Mouse (Mus musculus): ENCODE results near the gene Gbgt1.

Gene Gbgt1

GRCm38 (mm10) chr2:28530311-28530710, 33.6 kb downstream of the Gbgt1 start:
- no peak for DNase-seq

DNA sequence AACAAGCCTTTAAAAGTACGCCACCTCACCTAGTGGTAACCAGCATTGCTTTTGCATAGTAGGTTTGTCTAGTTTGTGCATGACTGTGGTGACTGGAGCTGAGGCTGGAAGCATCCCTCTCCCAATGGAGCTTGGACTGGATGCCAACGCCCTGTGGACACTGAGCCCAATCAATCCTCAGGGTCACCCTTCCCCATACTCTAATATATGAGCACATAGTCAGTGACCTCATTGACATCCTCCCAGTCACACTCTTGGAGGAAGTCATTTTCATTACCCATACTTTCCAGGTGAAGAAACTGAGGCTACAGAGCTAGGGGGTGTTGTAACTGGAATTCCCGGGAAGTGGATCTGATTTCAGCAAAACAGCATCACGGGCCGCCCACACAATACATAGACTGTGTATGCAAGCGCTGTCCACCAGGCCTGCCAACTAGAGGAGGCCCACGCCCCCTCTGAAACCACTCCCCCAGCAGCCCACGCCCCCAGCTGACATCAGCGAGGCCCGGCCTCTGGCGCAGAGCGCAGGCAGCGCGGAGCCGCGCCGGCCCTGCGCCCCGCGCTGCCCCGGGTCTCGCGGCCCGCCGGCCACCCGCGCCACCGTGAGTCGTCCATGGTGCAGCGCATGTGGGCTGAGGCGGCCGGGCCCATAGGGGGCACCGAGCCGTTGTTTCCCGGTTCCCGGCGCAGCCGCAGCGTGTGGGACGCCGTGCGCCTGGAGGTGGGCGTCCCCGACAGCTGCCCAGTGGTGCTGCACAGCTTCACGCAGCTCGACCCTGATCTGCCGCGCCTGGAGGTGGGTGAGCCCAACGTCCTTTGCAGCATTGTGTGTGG, 36.5 kb downstream of the Gbgt1 start:
- DNase-seq = peak; percentile 84

DNA sequence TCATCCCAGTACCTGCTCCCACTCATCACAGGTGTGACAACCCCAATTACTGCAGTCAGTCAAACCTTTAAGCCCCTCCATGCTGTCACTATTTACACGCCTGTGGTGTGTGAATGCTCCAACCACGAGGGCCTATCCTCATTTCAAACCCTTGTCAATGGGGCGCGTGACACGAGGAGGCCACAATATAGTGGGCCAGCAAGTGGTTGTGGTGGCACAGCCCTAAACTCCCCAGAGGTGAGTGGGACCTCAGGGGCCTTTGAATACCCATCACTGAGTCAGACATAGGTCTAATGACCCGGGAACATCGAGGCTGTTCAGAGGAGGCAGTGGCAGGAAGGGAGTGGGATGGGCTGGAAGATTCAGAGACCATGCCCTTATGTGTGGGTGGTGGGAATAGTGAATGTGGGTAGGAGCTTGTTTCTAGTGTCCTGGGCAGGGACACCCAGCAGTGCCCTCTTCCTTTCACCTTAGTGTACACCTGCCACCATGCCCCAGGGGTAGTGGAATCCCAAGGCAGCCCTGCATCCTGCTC, 37.3 kb downstream of the Gbgt1 start:
- DNase-seq = no peak

DNA sequence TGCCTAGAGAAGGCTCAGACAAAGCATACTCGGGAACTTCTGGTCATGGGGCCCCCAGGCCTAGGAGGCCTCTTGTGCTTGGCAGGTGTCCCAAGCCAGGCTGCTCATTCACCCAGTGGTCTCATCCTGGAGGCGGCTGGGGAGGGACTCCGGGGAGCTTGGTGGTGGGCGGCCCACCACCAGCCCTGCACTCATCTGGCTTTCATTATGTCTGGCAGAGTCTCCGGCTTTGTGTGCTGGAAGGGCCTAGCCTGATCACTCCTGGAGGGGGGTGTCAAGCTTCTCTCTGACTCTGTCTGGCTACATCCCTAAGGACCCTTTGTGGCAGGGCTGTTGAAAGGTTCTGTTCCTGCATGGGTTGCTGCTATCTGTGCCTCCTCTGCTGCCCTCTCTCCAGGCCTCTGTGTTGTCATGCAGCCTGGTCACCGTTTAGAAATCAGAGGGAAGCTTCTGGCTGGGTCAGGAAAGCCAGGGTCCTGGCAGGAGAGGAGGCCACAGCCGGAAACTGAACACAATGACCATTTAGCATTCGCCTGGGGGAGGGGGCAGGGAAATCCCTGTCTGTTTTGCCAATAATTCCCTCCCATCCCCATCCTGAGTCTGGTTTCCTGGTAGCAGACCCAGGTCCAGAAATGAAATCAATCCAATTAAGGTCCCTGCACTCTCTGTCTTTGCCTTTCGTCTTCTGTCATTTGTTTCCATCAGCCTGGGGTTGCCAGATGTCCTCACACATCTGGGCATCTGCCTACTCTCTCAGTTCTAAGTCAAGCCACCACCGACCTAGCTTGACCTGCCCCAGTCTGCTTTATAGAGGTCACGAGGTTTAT, 38.0 kb downstream of the Gbgt1 start:
- no peak for DNase-seq

DNA sequence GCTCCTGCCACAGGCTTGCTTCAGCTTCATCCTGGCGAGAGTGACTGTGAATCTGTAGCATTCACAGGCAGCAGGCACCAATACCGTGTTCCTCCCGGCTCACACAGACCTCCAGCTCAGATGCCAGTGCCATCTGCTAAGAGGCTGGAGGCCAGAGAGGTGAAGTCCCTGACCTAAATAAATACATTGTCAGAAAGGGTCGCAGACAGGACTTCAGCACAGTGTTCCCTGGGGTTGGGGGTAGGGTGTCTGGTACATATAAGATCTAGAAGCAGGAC, 38.5 kb downstream of the Gbgt1 start:
- DNase-seq = no peak

- no peak for DNase-seq
Measured at GRCm38 (mm10) chr2:28535650-28536049, 39.0 kb downstream of the Gbgt1 start.

DNA sequence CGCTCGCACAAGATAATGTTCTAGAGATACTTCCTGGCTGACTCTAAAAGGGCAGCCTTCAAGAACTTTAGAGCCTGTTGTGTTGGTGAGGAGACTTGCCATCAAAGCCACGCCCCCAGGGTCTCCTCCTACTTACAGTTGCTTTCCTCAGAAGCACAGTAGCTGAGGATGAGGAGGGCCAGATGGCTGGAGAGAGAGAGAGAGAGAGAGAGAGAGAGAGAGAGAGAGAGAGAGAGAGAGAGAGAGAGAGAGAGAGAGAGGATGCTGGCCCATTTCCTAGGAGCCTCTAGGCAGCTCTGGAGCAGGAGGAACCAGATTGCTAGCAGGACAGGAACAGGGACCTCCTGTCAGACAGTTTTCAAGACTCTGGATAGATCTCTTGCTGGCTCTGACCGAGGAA, 39.5 kb downstream of the Gbgt1 start:
- no peak for DNase-seq

- no peak for DNase-seq
Measured at GRCm38 (mm10) chr2:28536766-28537633, 40.3 kb downstream of the Gbgt1 start.

- no peak for DNase-seq
Measured at GRCm38 (mm10) chr2:28537634-28537920, 40.9 kb downstream of the Gbgt1 start.

- no peak for DNase-seq
Measured at GRCm38 (mm10) chr2:28537995-28538816, 41.5 kb downstream of the Gbgt1 start.

DNA sequence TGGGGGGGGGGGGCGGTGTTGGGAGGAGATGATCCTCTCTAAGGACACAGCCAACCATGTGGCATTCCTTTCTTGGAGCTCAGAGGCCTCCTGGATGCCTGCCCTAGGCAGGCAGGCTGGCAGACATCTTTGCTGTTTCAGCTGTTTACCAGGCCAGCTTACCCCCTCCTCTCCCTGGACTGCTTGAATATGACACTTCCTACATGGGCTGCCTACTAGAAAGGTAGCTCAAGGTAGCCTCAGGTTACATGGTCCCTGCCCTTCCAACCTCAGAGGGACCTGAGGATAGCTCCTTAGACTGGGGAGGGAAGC, 42.1 kb downstream of the Gbgt1 start:
- DNase-seq = no peak

DNA sequence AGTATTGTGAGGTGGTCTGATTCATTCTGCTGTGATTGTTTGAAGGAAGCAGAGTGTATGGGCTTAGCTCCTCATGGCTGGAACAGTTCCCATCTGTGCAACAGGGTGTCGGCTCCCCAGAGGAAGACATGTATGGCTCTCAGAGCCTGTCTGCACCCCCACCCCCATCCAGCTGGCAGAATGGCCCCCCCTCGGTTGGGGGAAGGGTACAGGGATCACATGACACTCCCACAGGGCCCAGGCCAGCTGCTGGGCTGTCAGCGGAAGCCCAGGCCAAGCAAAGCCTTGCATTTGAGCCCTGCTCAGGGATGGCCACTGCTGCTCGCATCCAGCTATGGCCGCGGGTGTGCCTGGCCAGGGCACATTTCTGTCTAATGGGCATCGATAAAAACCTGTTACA, 42.5 kb downstream of the Gbgt1 start:
- no peak for DNase-seq

GRCm38 (mm10) chr2:28539949-28540348, 43.3 kb downstream of the Gbgt1 start:
- DNase-seq = no peak

DNA sequence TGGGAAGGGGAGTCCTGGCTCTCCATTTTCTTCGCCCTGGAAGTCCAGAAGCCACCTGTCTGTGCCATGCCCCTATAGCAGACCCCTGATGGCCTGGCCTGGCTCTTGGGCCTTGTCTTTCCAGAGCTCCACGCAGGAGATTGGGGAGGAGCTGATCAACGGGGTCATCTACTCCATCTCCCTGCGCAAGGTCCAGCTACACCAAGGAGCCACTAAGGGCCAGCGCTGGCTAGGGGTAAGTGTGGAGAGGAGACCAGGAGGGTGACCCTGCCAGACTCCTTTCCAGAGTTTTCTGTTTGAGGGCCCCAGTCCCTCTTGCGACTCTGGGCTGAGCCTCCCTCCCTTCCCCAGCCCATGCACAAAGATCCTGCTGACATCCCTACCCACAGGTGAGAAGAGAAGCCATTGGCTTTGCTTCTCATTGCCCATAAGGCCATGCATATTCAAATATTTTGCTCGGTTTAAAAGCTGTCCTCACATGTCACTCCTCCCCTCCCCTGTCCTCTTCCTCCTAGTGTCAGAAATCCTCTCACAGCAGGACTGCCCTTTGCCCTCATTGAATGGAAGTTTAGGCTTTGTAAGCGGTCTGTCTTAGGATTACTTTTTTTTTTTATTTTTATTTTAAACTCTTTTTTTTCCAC, 44.0 kb downstream of the Gbgt1 start:
- no peak for DNase-seq

DNA sequence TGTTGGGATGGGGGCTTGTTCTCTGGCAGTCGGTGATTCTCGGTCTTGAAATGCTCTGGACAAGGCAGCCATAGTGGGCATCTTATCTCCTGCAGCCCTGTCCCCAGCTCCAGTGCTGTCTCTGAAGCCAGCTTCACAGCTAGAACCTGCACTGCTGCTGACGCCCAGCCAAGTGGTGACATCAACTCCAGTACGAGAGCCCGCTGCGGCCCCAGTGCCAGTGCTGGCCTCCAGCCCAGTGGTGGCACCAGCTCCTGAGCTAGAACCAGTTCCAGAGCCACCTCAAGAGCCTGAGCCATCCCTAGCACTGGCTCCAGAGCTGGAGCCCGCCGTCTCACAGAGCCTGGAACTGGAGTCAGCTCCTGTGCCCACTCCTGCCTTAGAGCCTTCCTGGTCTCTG, 47.2 kb downstream of the Gbgt1 start:
- DNase-seq = no peak

- no peak for DNase-seq
Measured at GRCm38 (mm10) chr2:28545976-28546375, 49.3 kb downstream of the Gbgt1 start.

DNA sequence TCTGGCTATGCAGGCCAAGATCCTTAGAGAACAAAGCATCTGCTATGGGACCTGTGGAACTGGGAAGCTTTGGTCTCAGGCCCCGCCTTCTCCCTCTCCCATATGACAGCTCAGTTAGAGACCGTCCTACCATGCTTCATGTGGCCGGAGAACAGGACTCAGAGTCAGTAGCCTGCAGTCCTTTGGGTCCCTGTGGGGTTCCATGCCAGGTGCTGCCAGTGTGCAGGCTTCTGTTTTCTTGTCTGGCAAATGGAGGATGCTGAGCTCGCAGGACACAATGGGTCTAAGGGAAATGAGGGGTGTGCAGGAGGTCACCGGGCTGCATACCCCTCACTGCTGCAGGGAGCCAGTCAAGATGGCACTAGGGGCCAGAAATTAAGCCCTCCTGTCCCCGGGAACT, 49.9 kb downstream of the Gbgt1 start:
- DNase-seq = no peak

DNA sequence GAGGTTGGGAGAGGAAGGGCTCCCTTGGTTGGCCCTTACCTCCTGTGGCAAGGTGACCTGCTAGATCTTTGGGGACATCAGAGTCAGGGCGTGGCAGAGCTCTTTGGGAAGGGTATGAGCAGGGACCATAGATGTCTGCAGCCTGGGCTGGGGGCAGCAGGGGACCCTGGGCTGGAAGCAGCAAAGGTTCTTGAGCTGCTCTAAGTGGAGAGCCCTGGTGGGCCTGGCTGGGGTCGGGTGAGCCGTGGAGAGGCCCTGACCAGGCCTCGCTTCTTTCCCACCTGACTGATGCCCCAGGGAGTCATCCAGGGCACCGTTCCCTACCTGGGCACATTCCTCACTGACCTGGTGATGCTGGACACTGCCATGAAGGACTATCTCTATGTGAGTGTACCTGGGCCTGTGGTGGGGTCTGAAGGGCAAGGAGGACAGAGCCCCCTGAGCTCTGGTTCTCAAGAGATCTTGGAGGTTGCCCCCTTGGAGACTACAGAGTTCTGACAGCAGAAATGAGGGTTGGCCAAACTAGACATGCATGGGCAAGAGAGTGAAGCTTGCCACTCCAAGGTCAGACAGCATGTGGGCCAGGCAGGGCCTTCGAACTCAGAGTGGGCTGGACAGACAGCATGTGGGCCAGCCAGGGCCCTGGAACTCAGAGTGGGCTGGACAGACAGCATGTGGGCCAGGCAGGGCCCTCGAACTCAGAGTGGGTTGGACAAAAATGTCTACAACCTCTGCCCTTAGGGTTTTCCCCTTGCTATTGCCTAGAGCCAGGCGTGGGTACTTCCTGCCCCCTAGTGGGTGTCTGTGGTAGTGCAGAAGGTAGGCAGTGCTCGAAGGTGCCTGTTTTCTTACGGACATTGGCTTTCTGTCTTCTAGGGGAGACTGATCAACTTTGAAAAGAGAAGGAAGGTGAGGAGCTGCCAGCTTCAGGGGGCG, 50.8 kb downstream of the Gbgt1 start:
- peak; percentile 73 for DNase-seq

DNA sequence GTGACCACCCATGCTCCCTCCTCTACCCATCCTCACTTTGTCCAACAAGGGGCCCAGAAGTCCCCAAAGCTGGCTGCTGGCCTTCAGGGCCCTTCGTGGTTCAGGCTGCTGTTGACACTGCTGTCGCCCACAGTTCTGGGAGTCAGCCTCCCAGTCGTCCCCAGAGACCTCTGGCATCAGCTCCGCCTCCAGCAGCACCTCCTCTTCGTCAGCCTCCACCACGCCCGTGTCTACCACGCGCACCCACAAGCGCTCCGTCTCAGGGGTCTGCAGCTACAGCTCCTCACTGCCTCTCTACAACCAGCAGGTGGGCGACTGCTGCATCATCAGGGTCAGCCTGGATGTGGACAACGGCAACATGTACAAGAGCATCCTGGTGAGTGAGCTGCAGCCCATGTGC, 52.5 kb downstream of the Gbgt1 start:
- no peak for DNase-seq

DNA sequence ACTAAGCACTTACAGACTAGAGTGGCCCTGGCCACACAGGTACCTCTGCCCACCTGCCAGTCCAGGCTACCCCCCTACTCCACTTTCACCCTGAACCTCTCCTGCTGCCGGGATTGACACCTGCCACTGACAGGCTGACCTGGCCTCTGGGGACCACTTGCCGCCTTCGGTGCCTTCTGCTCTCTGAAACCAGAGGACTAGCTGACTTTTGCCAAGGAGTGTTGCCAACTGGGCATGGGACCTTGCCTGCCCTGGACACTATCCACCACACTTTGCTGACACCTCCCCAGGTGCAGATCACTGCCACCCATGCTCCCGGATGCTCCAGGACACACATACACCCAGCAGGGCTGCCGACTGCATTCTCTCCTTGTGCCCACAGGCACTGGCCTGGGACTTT, 55.6 kb downstream of the Gbgt1 start:
- DNase-seq = no peak
